Mouse (Mus musculus) G1E (cell line): ENCODE measurements around the gene Tpt1.
"Not testable (repeated sequence)": the region's sequence is repeated elsewhere in the genome, so short reads cannot be mapped to it uniquely, and the experiment has no call there.

Source experiments
- CTCF ChIP-seq: IDR thresholded peaks from 2 replicates; pipeline ENCODE4 v1.5.1; 2012; ENCODE audit warnings: low read depth, low read length, inconsistent platforms, mixed read lengths
- TAL1 ChIP-seq: conservative IDR thresholded peaks from 2 replicates; pipeline ENCODE4 v1.6.1; 2012; ENCODE audit warnings: low read depth, low read length, inconsistent platforms, mixed read lengths

DNA sequence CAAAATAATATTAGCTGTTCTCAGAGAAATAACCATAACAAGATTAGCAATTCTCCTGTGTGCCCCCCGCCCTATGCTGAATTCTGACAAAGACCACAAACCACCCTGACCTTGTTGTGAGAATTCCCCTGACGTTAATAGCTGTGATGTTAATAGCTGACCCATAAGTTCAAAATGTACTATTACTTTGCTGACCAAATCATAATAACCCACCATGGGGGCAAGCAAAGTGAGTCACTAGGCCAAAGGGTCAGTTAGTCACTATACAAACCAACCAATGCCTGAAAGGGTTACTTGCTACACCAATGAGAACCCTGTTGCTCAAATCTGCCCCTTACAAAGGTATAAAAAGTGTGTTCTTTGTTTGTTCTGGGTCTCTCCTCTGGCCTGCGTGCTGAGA lies 23.1 kb downstream of the Tpt1 start:
- TF ChIP-seq CTCF, TAL1: not testable (repeated sequence)
